27 mouse cellular contexts compared by ENCODE assay signal in genomic region chr19:60408436-60408835, GRCm38 (mm10). TPM values are rescaled to one million over a fixed set of nuclear protein-coding genes. Genes with fewer than 3 reads are reported as not detected.
"Had no signal": no experiment of that assay in that cellular context is flagged by ENCODE, and none has a peak within 500 bp of the region (broad histone marks: within the 10 kb centered on the region; RNA-seq: fewer than 3 reads in every experiment).

No protein-coding gene starts in this region.

- ATAC-seq: liver, embryonic 12.5 days; midbrain, embryonic 13.5 days had no signal

- H3K36me3 ChIP-seq: limb, embryonic 10.5 days; limb, embryonic 13.5 days; liver, embryonic 12.5 days; liver, embryonic 15.5 days; lung, embryonic 15.5 days; midbrain, embryonic 10.5 days; midbrain, embryonic 13.5 days had no signal

- H3K27ac ChIP-seq: kidney, postnatal 0 days; limb, embryonic 10.5 days; limb, embryonic 13.5 days; liver, embryonic 12.5 days; liver, embryonic 15.5 days; lung, embryonic 15.5 days; midbrain, embryonic 10.5 days; midbrain, embryonic 13.5 days had no signal

- H3K27me3 ChIP-seq: limb, embryonic 13.5 days; liver, embryonic 12.5 days; lung, embryonic 15.5 days; midbrain, embryonic 13.5 days had no signal

- H3K4me3 ChIP-seq: limb, embryonic 10.5 days; limb, embryonic 13.5 days; liver, embryonic 12.5 days; liver, embryonic 15.5 days; lung, embryonic 15.5 days; megakaryocyte, embryonic 14.5 days; midbrain, embryonic 10.5 days; midbrain, embryonic 13.5 days had no signal

- H3K4me2 ChIP-seq: limb, embryonic 13.5 days; liver, embryonic 12.5 days; liver, embryonic 15.5 days; lung, embryonic 15.5 days; midbrain, embryonic 13.5 days had no signal

- H3K9me3 ChIP-seq: limb, embryonic 10.5 days; limb, embryonic 13.5 days; liver, embryonic 12.5 days; liver, embryonic 15.5 days; lung, embryonic 15.5 days; midbrain, embryonic 10.5 days; midbrain, embryonic 13.5 days had no signal

- H3K9ac ChIP-seq: limb, embryonic 13.5 days; liver, embryonic 12.5 days; liver, embryonic 15.5 days; lung, embryonic 15.5 days; midbrain, embryonic 13.5 days had no signal

- DNase-seq: kidney, adult 2 months; kidney, postnatal 25 days; layer of hippocampus, postnatal 36 days; liver; lung, adult 18-20 months; lung, postnatal 10 days; lung, postnatal 36 days; thymus, adult 18-20 months; thymus, postnatal 36 days had no signal

- H3K4me1 ChIP-seq: limb, embryonic 13.5 days; liver, embryonic 12.5 days; liver, embryonic 15.5 days; lung, embryonic 15.5 days; megakaryocyte, embryonic 14.5 days; midbrain, embryonic 10.5 days; midbrain, embryonic 13.5 days had no signal

RNA-seq across cellular contexts. Expression of gene Prlhr, which starts 59.7 kb away (rescaled TPM):
- total RNA-seq: layer of hippocampus, postnatal 36 days; left cerebral cortex, postnatal 25 days had no signal
- polyA plus RNA-seq: kidney, embryonic 14.5 days; kidney, postnatal 0 days; large intestine, adult 2 months; limb, embryonic 10.5 days; limb, embryonic 13.5 days; liver, embryonic 12.5 days; liver, embryonic 15.5 days; lung, embryonic 15.5 days; midbrain, embryonic 10.5 days; neural tube, embryonic 11.5 days; small intestine, adult 2 months; spleen, adult 2 months; stomach, embryonic 16.5 days; testis, adult 2 months; urinary bladder, adult 2 months had no signal
